Mouse (Mus musculus) kidney, postnatal 14 days (tissue): Measurements from ENCODE around the gene Rest.

ENCODE experiments used
- DNase-seq: peaks from one replicate; pipeline ENCODE4 v3.0.0; 2022; ENCODE audit warnings: mixed read lengths

Gene Rest

GRCm38 (mm10) chr5:77266066-77266885, 985 bp downstream of the Rest start:
- peak; percentile 77 for DNase-seq

GRCm38 (mm10) chr5:77266886-77267401, 1.7 kb downstream of the Rest start:
- DNase-seq = no peak

DNA sequence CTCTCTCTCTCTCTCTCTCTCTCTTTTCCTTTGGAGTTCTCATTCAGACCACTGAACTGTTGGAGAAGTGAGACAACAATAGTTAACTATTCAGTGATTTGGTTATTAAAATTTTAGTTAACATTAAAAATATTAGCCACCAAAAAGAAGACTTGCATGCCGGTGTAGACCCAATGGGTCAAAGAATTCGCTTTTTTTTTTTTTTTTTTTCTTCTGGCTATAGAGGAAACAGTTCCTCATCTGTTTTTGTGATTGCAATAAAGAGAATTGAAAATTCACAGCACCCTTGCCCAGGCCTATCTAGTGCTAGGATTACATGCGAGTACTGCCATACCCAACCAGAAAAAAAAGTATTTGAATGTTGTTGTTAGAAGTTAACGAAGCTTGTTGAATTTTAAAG, 2.1 kb downstream of the Rest start:
- DNase-seq = no peak

- no peak for DNase-seq
Measured at GRCm38 (mm10) chr5:77267957-77268624, 2.8 kb downstream of the Rest start.

- DNase-seq = no peak
Measured at GRCm38 (mm10) chr5:77269399-77269798, 4.1 kb downstream of the Rest start.

DNA sequence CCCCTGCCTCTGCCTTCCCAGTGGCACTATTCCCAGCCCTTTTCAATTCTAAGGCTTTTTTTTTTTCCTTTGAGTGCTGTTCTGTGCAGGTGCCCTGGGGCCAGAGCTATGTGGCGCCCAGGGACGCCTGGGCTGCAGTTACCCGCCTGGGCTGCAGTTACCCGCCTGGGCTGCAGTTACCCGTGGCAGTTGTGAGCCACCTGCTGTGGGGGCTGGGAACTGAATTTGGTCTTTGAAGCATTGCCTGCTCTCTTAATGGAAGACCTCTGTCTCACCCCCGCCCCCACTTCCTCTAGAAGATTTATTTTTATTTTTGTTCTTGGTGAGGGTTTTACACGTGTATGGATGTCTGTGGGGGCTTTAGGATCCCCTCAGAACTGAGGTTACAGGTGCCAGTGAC, 7.9 kb downstream of the Rest start:
- DNase-seq = no peak

- peak; percentile 33 for DNase-seq
Measured at GRCm38 (mm10) chr5:77275950-77276349, 10.7 kb downstream of the Rest start.

- DNase-seq = no peak
Measured at GRCm38 (mm10) chr5:77277204-77277603, 11.9 kb downstream of the Rest start.

- no peak for DNase-seq
Measured at GRCm38 (mm10) chr5:77281518-77282174, 16.4 kb downstream of the Rest start.

DNA sequence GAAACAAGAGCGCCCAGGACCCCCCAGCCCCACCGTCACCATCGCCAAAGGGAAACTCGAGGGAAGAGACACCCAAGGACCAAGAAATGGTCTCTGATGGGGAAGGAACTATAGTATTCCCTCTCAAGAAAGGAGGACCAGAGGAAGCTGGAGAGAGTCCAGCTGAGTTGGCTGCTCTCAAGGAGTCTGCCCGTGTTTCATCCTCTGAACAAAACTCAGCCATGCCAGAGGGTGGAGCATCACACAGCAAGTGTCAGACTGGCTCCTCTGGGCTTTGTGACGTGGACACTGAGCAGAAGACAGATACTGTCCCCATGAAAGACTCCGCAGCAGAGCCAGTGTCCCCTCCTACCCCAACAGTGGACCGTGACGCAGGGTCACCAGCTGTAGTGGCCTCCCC, 17.0 kb downstream of the Rest start:
- no peak for DNase-seq

DNA sequence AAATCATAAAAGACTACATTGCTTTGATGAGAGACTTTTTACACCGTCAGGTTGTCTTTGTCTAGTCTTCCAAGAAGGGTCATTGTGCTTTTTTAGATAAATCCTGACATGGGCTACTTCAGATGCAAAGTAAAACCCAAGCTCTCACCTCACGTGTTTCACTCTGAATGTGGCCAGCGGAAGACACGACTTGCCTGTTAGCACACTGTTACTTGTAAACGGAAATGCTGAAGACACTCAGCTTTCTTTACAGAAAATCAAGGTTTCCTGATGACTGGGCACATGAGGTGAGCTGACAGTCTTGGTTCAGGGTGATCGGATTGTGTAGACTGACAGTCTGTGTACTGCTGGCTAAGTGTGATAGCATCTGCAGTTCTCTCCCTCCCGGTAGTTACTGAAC, 20.4 kb downstream of the Rest start:
- DNase-seq = no peak

DNA sequence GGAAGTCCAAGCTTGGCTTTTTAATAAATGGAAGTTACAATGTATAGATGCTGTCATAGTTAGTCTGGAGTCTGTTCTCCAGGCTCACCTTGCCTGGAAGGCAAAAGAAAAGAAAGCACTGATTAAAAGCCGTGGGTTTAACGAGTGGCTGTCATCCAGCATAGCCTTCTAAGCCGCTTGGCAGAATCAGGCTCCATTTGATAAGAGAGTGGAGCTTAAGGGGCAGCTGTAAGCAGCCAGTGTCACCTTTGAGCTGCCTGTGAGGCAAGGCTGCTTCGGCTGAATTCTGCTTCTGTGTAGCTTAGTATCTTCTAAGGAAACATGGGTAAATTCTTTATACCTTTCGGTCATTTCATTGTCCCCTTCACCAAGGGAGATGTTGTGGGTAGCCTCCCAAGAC, 21.6 kb downstream of the Rest start:
- no peak for DNase-seq

- DNase-seq = no peak
Measured at GRCm38 (mm10) chr5:77287901-77288300, 22.6 kb downstream of the Rest start.

GRCm38 (mm10) chr5:77289686-77290085, 24.4 kb downstream of the Rest start:
- DNase-seq = no peak

DNA sequence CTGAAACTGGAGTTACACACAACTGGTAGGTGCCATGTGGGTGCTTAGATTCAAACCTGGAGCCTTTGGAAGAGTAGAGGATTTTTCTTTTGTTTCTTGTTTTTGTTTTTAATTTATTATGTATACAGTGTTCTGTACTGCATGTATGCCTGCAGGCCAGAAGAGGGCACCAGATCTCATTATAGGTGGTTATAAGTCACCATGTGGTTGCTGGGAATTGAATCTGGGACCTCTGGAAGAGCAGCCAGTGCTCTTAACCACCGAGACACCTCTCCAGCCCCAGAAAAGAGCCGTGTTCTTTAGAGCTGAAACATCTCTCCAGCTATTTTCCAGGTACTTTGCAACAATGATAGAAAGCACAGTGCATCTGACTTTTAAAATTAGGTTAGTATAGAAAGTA, 25.3 kb downstream of the Rest start:
- no peak for DNase-seq

- DNase-seq = no peak
Measured at GRCm38 (mm10) chr5:77292803-77293522, 27.7 kb downstream of the Rest start.

DNA sequence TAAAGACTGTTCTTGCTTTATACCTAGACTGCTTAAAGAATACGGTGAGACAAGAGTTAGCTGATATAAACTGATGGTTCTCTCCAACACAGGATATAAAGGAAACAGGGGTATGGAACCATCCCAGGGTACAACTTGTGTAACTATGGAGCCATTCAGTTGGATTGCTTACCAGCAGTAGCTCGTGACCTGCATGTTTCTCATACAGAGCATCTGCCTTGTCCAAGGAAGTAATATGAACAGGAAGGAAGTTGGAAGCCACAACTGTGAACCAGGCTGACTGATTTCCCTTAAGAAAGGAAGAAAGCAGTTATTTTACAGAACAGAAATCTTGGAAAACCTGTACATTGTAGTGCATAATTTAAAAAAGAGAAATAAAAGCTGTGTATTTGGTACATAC, 34.2 kb downstream of the Rest start:
- DNase-seq = no peak

DNA sequence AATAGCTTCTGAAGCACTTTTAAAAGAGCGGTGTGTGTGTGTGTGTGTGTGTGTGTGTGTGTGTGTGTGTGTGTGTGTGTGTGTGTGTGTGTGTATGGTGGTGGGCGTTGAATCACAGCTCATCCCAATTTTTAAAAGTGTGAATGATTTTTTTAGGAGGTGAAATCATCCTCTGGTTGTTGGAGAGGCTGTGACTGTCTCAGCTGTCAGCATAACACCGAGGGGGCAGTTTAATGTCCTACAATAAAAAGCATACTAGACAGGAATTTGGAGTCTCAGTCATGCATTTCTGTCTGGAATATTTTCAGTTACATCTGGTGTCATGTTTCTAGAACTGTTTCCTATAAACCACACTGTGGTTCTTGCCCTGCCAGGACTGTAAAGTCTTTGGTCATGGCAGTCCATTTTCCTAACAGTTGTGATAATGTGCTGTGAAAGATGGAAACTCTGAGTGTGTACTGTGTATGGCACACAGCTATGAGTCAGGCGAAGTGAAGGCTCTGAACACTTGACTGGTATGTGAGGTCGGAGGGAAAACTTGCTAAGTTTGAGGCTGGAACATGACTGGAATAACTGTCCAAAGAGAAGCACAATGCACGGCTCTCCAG, 36.1 kb downstream of the Rest start:
- no peak for DNase-seq

DNA sequence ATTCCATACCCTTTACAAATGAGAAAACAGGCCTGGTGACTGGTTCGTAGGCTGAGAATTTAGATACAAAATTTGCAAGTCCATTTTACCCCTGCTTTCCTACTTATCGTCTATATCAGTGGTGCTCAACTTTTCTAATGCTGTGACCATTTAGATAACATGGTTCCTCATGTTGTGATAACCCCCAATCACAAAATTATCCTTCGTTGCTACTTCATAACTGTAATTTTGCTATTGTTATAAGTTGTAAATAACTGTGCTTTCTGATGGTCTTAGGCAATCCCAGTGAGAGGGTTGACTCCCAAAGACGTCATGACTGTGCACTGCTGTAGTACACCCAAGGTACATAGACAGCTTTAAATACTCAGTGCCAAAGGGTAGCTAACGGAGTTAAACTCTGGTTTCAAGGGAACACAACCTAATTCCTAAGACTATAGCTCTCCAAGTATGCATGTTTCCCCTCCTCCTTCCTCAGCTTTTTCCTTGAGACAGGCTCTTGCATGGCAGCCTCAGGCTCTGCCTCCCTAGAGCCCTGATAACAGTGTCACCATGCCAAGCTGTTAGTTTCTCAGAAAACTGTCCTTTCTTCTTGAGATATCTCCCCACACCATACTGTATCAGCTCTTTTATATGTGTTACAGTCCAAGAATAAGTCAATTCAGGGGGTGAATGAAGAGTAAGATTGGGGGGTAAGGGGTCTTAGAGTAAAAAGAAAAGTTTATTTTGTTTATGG, 42.7 kb downstream of the Rest start:
- no peak for DNase-seq

GRCm38 (mm10) chr5:77309051-77309906, 44.0 kb downstream of the Rest start:
- no peak for DNase-seq
